Mouse (Mus musculus) G1E (cell line): ENCODE data around the gene Rapgef5. TPM values are rescaled to one million over a fixed set of nuclear protein-coding genes. Genes with fewer than 3 reads are reported as not detected.

Source experiments
- ATAC-seq: 2 replicates; pipeline ENCODE4 v1.8.0; 2016; ENCODE audit warnings: mild to moderate bottlenecking; ENCODE audit not compliant: insufficient number of reproducible peaks, poor library complexity, low FRiP score, severe bottlenecking; ENCODE audit errors: extremely low read depth
- DNase-seq: peaks from one replicate; pipeline ENCODE4 v3.0.0; 2012; ENCODE audit warnings: low spot score
- H3K27me3 ChIP-seq: 2 replicates; pipeline ENCODE4 v1.6.1; 2012; ENCODE audit warnings: mild to moderate bottlenecking, low read length, inconsistent platforms; ENCODE audit not compliant: insufficient read depth
- H3K36me3 ChIP-seq: replicated peaks from 2 replicates; pipeline ENCODE3; 2012; ENCODE audit warnings: mild to moderate bottlenecking, inconsistent platforms
- H3K4me1 ChIP-seq: 2 replicates; pipeline ENCODE4 v1.6.1; 2012; ENCODE audit warnings: low read depth, low read length, inconsistent platforms, mixed read lengths; ENCODE audit not compliant: insufficient read depth
- H3K4me3 ChIP-seq: 2 replicates; pipeline ENCODE4 v1.5.1; 2012; ENCODE audit warnings: low read depth, mild to moderate bottlenecking, inconsistent platforms, low read length, moderate library complexity, mixed read lengths
- H3K9me3 ChIP-seq: replicated peaks from 2 replicates; pipeline ENCODE4 v1.6.1; 2012; ENCODE audit warnings: inconsistent platforms
- CTCF ChIP-seq: IDR thresholded peaks from 2 replicates; pipeline ENCODE4 v1.5.1; 2012; ENCODE audit warnings: low read depth, low read length, inconsistent platforms, mixed read lengths
- GATA1 ChIP-seq: IDR thresholded peaks from 2 replicates; pipeline ENCODE4 v1.6.1; 2012; ENCODE audit warnings: borderline replicate concordance, low read length, inconsistent platforms, mixed read lengths
- GATA2 ChIP-seq: IDR thresholded peaks from 2 replicates; pipeline ENCODE4 v1.6.1; 2012; ENCODE audit warnings: low read depth, low read length, inconsistent platforms, borderline replicate concordance
- POLR2AphosphoS5 ChIP-seq: IDR thresholded peaks from 2 replicates; pipeline ENCODE4 v1.6.1; 2012; ENCODE audit warnings: low read depth, low read length, inconsistent platforms; ENCODE audit not compliant: insufficient replicate concordance
- TAL1 ChIP-seq: conservative IDR thresholded peaks from 2 replicates; pipeline ENCODE4 v1.6.1; 2012; ENCODE audit warnings: low read depth, low read length, inconsistent platforms, mixed read lengths
- polyA plus RNA-seq: library from polyadenylated mRNA; stranded (reverse); fragments of >175 nt; gene quantifications from 2 replicates; pipeline ENCODE4 v1.2.3, GENCODE M21; 2012
- total RNA-seq, 2 experiments: library from RNA; stranded (forward) in 1 of 2; stranded (reverse) in 1 of 2; fragments of 200-1000 nt in 1 of 2; fragments of >200 nt in 1 of 2; fragmentation: Nextera tagmentation in 1 of 2; gene quantifications; 2 replicates each; pipeline ENCODE4 v1.2.3; 2014 to 2017

Gene Rapgef5
- total and polyA plus RNA-seq, 3 experiments = 0.66 TPM; not detected in 2

DNA sequence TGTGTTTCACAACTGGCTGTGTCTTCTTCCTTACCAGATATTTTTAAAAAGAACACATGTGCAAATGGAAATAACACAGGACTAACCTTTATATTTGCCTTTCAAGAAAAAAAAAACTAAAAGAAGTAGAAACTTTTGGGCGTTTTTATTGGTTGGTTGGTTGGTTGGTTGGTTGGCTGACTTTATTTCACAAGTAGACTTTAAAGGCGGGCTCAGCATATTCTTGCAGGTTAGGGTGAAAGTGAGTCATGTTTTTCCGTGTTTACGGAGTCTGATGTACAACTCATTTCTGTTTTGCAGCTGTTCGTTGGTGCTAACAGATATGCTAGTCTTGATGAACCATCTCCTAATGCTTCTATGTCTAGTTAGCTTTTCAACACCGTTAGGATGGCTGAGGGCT lies 196.2 kb downstream of the Rapgef5 start:
- Histone ChIP-seq H3K27me3 (no peaks in the 10 kb centered on the region), H3K9me3 (peaks cover 17% of the 10 kb centered on the region), H3K36me3 (no peaks in the 10 kb centered on the region), H3K4me1 (no peaks in the 10 kb centered on the region), H3K4me3 (no peak overlapping the region)
- no peak for ATAC-seq
- no peak for DNase-seq
- TF ChIP-seq GATA2 (no peak), POLR2AphosphoS5 (no peak), TAL1 (no peak), GATA1 (no peak), CTCF (no peak)

DNA sequence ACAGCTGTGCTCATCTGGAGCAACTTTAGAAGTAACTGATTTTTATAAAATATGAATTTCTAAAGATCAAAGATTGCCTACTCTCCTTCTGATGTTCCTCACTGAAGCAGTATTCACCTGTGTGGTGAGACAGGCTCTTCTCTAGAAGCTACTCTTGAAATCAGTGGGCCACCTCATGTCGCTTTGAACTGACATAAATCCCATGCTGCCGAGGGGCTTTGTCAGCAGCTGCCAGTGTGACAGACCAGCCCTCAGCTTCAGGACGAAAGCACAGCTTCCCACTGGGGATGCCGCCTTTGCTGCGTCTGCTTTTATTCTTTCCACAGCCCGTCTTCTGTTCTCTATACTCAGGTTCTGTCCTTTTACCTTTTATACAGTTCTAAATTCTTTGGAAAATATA lies 197.3 kb downstream of the Rapgef5 start:
- DNase-seq = no peak
- no peaks in the 10 kb centered on the region for H3K27me3 ChIP-seq
- TF ChIP-seq TAL1 = no peak
- no peak for TF ChIP-seq POLR2AphosphoS5
- no peak for TF ChIP-seq GATA2
- TF ChIP-seq CTCF = no peak
- no peak for TF ChIP-seq GATA1
- H3K4me3 ChIP-seq = no peak overlapping the region
- H3K4me1 ChIP-seq = no peaks in the 10 kb centered on the region
- no peak for ATAC-seq
- H3K36me3 ChIP-seq = no peaks in the 10 kb centered on the region
- H3K9me3 ChIP-seq = peaks cover 19% of the 10 kb centered on the region

DNA sequence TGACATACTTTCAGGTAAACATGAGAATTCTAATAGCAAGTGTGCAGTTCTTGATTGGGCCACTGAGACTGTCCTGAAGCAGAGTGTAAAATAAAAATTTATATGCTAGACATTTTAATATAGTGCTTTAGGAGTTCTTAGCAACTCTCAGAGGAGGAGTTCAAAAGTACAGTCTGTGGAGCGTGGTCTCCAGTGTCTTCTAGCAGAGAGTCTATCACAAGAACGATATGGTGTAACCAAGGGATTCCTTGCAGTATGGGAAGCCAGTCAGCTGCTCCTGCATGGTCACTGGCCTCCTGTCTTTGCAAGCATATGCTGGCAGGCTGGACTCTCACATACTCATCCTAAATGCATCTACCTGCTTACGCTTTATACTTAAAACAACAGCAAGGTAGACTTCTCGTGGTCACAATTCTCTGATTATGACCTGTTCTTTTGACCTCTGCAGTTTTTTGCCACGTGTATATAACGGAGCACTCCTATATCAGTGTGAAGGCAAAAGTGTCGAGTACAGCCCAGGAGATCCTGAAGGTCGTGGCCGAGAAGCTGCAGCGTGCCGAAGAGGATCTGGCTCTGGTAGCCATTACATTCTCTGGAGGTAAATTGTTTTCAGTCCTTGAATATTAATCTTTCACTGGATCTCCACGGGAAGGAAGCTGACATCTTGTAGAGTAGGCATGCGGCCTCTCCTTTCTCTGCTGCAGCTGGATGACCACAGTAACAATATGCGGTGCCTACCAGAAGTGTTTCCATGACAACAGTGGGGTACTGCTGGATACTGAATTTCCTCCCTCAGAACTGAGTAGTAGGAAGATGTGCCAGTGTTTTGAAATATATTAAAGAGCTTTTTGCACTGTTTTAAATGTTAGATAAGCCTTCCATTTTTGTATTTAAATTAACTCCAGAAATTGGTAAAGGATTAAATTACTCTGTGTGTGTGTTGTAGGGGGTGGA lies 204.8 kb downstream of the Rapgef5 start:
- no peak for DNase-seq
- Histone ChIP-seq H3K9me3 (peaks cover 14% of the 10 kb centered on the region), H3K4me3 (no peak overlapping the region), H3K36me3 (no peaks in the 10 kb centered on the region), H3K27me3 (no peaks in the 10 kb centered on the region), H3K4me1 (no peaks in the 10 kb centered on the region)
- ATAC-seq = no peak
- TF ChIP-seq CTCF = no peak
- no peak for TF ChIP-seq POLR2AphosphoS5
- TF ChIP-seq TAL1 = no peak
- no peak for TF ChIP-seq GATA2
- no peak for TF ChIP-seq GATA1

DNA sequence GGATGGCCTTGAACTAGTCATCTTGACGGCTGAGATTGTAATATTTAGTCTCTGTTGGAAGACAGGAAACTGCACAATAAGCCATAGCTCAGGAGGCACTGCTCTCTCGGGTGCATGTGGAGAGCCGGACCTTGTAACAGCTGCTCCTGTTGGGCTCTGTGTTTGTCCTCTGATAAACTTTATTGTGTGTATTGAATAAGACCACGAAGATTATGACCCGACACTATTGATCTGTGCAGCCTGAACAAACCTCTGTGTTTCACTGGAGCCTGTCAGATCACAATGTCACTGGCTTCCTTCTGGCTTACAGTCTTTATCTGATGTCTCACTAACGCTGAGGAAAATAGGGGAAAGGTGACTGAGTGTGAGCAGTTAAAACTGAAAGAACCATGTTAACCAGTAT lies 205.5 kb downstream of the Rapgef5 start:
- ATAC-seq = no peak
- TF ChIP-seq CTCF (no peak), TAL1 (no peak), POLR2AphosphoS5 (no peak), GATA1 (no peak), GATA2 (no peak)
- DNase-seq = no peak

DNA sequence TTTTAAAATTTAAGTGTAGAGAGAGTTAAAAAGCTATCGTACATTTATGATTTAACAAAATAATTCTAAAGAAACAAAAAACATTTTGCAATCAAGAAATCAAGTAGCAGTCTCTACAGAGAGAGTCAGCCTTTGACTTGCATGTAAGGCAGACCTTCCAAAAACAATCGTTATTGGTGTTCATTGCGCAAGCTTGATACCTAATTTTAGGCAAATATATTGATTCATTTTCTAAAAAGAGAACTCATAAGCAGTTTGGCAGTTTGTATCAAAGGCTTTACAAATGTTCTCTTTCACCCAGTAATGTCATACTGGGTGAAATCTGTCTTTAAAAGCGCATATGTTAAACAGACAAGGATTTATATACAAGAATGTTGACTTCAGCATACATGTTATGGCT lies 208.7 kb downstream of the Rapgef5 start:
- no peaks in the 10 kb centered on the region for H3K36me3 ChIP-seq
- no peaks in the 10 kb centered on the region for H3K4me1 ChIP-seq
- H3K9me3 ChIP-seq = peaks cover 11% of the 10 kb centered on the region
- no peaks in the 10 kb centered on the region for H3K27me3 ChIP-seq
- ATAC-seq (no peak), DNase-seq (no peak)
- no peak for TF ChIP-seq GATA2
- no peak for TF ChIP-seq CTCF
- no peak for TF ChIP-seq TAL1
- TF ChIP-seq POLR2AphosphoS5 = no peak
- H3K4me3 ChIP-seq = no peak overlapping the region

More for the DNA sequence above, 205.5 kb downstream of the Rapgef5 start:
- H3K27me3 ChIP-seq = no peaks in the 10 kb centered on the region
- H3K4me3 ChIP-seq = no peak overlapping the region
- no peaks in the 10 kb centered on the region for H3K36me3 ChIP-seq
- H3K9me3 ChIP-seq = peaks cover 14% of the 10 kb centered on the region
- H3K4me1 ChIP-seq = no peaks in the 10 kb centered on the region

DNA sequence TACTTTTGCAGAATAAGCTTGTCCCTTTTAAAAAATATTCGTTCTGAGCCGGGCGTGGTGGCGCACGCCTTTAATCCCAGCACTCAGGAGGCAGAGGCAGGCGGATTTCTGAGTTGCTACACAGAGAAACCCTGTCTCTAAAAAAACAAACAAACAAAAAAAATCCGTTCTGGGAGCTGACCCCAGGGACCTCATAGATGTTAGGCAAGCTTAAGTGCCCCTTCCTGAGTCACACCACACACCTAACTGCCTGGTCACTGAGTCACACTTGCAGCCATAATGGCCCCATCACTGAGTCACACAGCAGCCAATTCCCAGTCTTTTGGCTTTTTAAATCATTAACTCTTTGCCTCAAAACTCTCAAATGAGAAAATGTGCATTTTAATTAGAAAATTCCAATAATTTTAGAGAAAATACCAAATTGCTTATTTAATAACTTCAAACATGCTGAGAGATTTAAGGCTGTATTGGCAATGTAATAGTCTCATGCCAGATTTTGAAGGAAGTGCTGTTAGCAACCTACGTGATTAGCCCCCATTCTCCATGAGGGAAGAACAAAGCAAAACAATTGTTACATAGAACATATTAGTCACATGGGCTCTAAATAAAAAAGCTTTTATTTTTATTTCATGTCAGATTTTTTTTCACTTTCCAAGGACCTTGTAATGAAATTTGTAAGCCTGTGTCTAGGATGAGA lies 211.3 kb downstream of the Rapgef5 start:
- ATAC-seq (no peak), DNase-seq (no peak)
- Histone ChIP-seq H3K4me1 (no peaks in the 10 kb centered on the region), H3K9me3 (peaks cover 13% of the 10 kb centered on the region), H3K36me3 (no peaks in the 10 kb centered on the region), H3K4me3 (no peak overlapping the region), H3K27me3 (no peaks in the 10 kb centered on the region)
- no peak for TF ChIP-seq POLR2AphosphoS5
- TF ChIP-seq GATA2 = no peak
- no peak for TF ChIP-seq CTCF
- TF ChIP-seq TAL1 = no peak
- TF ChIP-seq GATA1 = no peak
